Mouse (Mus musculus): Measurements from ENCODE around the gene Sptlc3. TPM values are rescaled to one million over a fixed set of nuclear protein-coding genes. Genes with fewer than 3 reads are reported as not detected.

The Sptlc3 gene
- total RNA-seq, 2 experiments from 2014 or later = not detected

DNA sequence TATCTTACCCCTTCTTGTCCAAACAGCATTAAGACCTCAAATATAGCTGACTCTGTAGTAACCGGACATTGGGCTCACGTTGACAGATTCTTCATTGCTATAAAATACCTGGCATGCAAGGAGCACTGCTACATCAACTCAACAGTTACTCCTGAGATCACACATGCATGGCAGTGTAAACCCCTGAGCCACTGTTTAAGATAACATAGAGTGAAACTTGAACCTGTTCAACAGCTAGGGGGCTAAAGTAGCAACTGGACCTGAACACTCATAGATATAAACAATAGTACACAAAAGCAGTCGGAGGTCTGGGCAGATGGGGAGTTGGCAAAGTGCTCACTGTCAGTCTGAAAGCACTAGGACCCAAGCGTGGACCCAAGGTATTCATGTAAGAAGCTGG is 140.8 kb downstream of the Sptlc3 start:
- no peak for DNase-seq (ENCODE audit: low spot score)

- no peak for DNase-seq (ENCODE audit: low spot score)
Measured at GRCm38 (mm10) chr2:139637861-139638260, 144.1 kb downstream of the Sptlc3 start.

DNA sequence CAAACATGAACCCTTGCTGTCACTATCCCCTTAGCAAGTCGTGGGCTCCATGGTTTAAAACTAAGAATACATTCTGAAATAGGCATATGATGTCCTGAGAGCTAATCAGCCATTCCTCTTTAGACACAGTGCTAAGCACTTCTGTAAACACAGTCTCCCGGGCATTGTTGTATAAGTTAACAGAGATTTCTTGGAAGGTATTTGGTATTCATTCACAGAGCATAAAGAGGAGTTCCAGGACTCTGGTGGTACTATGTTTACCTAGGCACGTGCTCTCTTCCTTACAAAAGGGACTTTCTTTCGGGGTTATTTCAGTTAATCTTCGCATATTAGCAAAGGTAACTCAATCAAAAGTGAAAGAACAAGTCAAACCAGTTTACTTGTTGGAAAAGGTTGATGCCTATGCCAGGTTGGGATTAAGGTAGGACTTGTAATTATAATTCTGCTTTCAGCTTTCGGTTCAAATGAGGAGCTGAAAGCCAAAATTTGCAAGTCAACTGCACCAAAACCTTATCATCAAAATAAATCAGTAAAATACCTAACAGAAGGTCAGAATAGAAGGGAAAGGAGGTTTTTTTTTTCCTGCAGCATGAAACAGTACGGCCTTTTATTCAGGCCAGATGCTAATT is 148.2 kb downstream of the Sptlc3 start:
- no peak for DNase-seq (ENCODE audit: low spot score)

GRCm38 (mm10) chr2:139649518-139649917 is 155.8 kb downstream of the Sptlc3 start:
- DNase-seq (ENCODE audit: low spot score) = no peak

GRCm38 (mm10) chr2:139656750-139657149 is 163.0 kb downstream of the Sptlc3 start:
- DNase-seq (ENCODE audit: low spot score) = no peak

GRCm38 (mm10) chr2:139671838-139672237 is 178.1 kb downstream of the Sptlc3 start:
- DNase-seq (ENCODE audit: low spot score) = no peak

- DNase-seq (ENCODE audit: low spot score) = no peak
Measured at GRCm38 (mm10) chr2:139672371-139672770, 178.7 kb downstream of the Sptlc3 start.

DNA sequence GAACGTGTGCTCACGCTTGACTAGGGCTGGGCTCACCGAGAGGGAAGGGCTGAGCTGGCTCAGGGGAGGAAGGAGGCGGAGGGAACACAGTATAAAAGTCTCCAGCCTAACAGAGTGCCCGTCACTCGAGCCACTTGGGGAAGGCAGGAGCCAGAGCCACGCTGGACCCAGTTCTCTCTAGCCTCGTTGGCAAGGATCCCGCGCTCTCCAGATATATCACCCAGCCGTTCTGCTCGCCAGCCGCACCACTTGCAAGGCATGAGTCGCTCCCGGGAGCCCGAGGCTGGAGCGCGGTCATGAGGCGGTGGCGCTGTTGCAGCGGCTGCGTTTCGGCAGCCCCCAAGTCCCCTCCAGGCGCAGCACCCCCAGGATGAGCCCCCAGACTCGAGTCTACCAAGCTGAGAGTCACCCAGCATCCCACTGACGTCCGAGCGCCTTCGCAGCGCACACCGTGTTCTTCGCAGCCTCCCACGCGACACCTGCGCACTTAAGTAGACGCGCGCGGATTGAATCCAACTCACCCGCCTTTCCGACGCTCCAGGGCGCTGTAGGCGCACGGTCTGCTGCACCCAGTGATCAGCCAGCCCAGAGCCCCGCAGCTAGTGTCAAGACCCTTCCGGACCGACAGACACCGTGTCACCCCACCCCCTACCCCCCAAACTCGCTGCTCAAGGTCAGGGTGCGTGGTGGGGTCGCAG is 183.5 kb downstream of the Sptlc3 start:
- peak; percentile 49 for DNase-seq (ENCODE audit: low spot score)

DNA sequence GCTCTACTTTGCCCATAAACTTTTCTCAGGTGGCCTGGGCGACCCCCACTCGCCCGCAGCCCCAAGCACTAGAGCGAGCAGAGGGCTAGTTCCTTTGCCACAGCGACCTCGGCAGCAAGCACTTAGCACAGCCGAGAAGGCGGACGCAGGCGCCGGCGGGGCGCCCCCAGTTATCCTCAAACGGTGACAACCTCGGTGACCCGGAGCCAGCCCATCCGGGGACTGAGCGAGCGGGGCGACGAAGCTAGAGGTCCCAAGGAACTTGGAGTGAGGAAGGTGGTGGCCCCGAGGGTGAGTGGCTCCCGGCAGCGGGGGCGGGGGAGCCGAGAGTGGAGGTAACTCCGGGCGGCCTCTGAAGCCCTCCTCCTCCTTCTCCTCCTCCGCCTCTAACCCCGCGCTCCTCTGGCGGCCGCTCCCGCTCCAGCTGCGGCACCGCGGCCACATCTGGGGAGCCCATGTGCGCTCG is 184.1 kb downstream of the Sptlc3 start, which contains the start of gene Ism1:
Gene Ism1 (plus strand): TSS at position 370 of the 466 bp plus-strand sequence.
- peak; percentile 1 for DNase-seq (ENCODE audit: low spot score)

DNA sequence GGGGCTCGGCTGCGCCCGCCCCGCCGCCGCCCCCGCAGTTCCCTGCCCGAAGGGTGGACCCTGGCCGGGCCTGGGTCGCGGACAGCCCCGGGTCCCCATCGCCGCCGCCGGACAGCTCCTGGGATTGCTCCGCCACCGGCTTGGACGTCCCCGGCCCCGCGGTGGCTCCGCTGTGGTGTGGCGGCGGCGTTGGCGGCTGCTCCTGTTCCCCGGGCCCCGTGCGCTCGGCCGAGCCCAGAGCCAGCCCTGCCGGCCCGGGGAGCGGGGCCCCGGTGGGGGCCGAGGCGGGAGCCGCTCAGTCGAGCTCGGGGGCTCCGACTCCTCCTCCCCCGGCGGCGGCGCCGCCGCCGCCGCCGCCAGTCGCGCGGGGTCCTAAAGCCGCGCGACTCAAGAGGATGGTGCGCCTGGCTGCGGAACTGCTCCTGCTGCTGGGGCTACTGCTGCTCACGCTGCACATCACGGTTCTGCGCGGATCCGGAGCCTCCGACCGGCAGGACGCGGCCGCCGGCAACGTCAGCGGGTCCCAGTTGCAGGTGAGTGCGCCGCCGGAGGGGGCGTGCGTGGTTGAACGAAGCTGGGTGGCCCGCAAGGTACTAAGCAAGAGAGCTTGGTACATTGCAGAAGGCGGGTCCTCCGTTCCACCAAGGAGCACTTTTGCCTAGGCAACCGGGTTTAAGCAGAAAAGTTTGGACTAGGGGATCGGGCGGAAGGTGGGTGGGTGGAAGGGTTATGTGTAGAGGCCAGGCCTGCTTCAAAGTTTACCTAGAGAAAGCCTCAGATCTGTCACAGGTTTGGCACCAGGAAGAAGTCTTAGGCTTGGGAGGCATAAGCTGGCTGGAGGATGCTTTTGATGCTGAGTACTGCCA is 184.8 kb downstream of the Sptlc3 start:
- peak; percentile 8 for DNase-seq (ENCODE audit: low spot score)

DNA sequence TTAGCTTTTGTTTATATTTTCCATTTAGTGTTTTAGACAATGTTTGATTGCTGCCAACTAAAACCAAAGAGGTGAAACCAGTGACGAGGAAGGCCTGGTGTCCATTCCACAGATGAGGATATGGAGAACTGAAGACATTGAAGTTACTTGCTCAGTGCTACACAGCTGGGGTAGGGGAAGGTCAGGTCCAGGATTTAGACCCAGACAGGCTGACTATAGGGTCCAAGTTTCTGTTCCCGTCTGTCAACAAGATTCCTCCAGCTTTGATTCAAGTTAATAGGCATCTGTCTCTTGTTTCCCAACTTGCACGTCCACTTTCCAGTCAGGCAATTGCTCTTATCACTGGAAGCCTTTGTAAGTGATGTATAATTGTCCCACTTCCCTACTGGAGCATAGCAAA is 188.8 kb downstream of the Sptlc3 start:
- DNase-seq (ENCODE audit: low spot score) = no peak

Other genes starting within 250 kb of the Sptlc3 start
- under 1 TPM; 0.34 to 0.57 TPM for gene Ism1, start 184.3 kb downstream of the Sptlc3 start, total RNA-seq (2021)